8 mouse cellular contexts compared by ENCODE assay signal in the genomic region with DNA sequence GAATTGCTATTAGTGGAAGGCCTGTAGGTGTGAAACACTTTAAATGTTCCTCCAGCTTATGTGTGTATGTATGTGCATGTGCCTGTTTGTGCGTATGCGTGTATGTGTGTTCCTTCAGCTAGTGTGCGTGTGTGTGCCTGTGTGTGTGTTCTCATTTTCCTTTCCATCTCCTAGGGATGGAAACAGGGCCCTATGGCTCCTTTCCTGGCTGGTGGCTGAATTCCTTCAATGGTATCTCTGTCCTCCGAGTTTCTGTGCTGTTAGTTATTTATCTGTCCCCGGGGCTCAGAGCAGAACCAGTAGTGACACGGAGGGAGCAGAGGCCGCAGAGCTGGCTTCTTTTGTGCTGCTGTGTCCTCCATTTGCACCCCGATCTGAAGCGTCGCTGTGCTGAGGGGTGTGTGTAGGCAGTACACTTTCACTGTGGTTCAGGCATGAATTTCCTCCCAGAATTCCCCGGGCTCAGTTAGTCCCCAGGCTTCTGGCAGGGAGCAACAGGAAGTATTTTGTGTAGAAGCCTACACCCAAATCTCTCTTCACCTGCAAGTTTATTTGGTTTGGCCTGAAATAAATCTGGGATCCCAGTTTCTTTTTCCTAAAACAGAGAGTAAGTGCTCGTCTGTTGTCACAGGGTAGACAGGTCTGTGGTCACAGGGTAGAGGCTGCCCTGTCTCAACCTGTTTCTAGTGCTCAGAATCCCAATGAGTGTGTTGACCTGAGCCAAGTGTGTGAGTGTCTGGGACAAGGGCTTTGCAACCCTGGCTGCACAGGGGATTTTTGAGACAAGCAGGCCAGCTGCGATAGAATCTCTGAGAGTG. TPM values are rescaled to one million over a fixed set of nuclear protein-coding genes. Genes with fewer than 3 reads are reported as not detected.
DNase-seq lines count a peak whose midpoint lies in the region; ATAC-seq lines count a peak whose summit lies in the region.

No protein-coding gene starts in this region.

- no peak overlapping the region for H3K4me3 ChIP-seq in heart, embryonic 15.5 days
- H3K4me3 ChIP-seq in neural tube, embryonic 15.5 days (replicated peaks): no peak overlapping the region

- H3K27ac ChIP-seq in heart, embryonic 15.5 days: peak overlapping the region; percentile 87
- H3K27ac ChIP-seq in neural tube, embryonic 15.5 days (replicated peaks): peak overlapping the region; percentile 70

- H3K4me1 ChIP-seq in heart, embryonic 15.5 days (replicated peaks): peaks cover 66% of the 10 kb centered on the region
- peaks cover 62% of the 10 kb centered on the region for H3K4me1 ChIP-seq in neural tube, embryonic 15.5 days

- peak overlapping the region; percentile 41 for H3K4me2 ChIP-seq in heart, embryonic 15.5 days
- H3K4me2 ChIP-seq in neural tube, embryonic 15.5 days: peak overlapping the region; percentile 28

- WGBS in heart, embryonic 15.5 days: 29% methylated on average over 13 of the region's 13 CpGs
- WGBS in neural tube, embryonic 15.5 days: 35% methylated on average over 13 of the region's 13 CpGs

- H3K36me3 ChIP-seq in heart, embryonic 15.5 days: no peaks in the 10 kb centered on the region
- 0 out of 2 replicates have a peak, but pooled peaks cover 6% of the 10 kb centered on the region for H3K36me3 ChIP-seq in neural tube, embryonic 15.5 days

- H3K9ac ChIP-seq in heart, embryonic 15.5 days: peak overlapping the region; percentile 29; the same call in 1 of the 2 replicates
- peak overlapping the region; percentile 3; the same call in 1 of the 2 replicates for H3K9ac ChIP-seq in neural tube, embryonic 15.5 days (replicated peaks)

- H3K27me3 ChIP-seq in heart, embryonic 15.5 days: no peaks in the 10 kb centered on the region
- no peaks in the 10 kb centered on the region for H3K27me3 ChIP-seq in neural tube, embryonic 15.5 days (replicated peaks)

- peak; percentile 43 for DNase-seq in urinary bladder, postnatal 14 days (ENCODE audit: low spot score)
- no peak for DNase-seq in urinary bladder, postnatal 4 days (ENCODE audit: low spot score in 2 of 2)
- DNase-seq in kidney, postnatal 36 days: peak; percentile 53 to 65
- DNase-seq in left cerebral cortex, adult 9 months (ENCODE audit: low spot score in 2 of 2): no peak
- no peak for DNase-seq in gastrocnemius, postnatal 10 days
- DNase-seq in gastrocnemius, postnatal 25 days: no peak

- H3K9me3 ChIP-seq in heart, embryonic 15.5 days (replicated peaks): no peaks in the 10 kb centered on the region
- no peaks in the 10 kb centered on the region for H3K9me3 ChIP-seq in neural tube, embryonic 15.5 days (replicated peaks)

- ATAC-seq in heart, embryonic 15.5 days (replicated peaks; ENCODE audit: insufficient number of reproducible peaks, insufficient read depth, low FRiP score, low read depth): no peak; the same call in 1 of the 2 replicates
- peak; percentile 39; the same call in 1 of the 2 replicates for ATAC-seq in neural tube, embryonic 15.5 days (ENCODE audit: low FRiP score)

RNA-seq across cellular contexts. Expression of gene Afap1, which starts 15.7 kb away (rescaled TPM):
- polyA plus RNA-seq in heart, embryonic 15.5 days (2015; fragmentation: Nextera tagmentation; extraction: Ambion mirVana): 22.6 and 27.1 TPM in 2 replicates
- polyA plus RNA-seq in neural tube, embryonic 15.5 days (2015; fragmentation: Nextera tagmentation; extraction: Ambion mirVana): 50.8 and 57.0 TPM in 2 replicates
- 10 to 100 TPM; 18.6 to 25.9 TPM for total RNA-seq in gastrocnemius, postnatal 10 days (2021)
- total RNA-seq in gastrocnemius, postnatal 25 days (2021): 1 to 10 TPM; 7.8 to 8.1 TPM

Comparison
In these comparisons a context has a peak if more than half of its experiments do, and no peak if none do; other contexts are left out.
1. DNase-seq: peak in urinary bladder, postnatal 14 days (single experiment) and kidney, postnatal 36 days (2 of 2); none in urinary bladder, postnatal 4 days (0 of 2), left cerebral cortex, adult 9 months (0 of 2), gastrocnemius, postnatal 10 days (single experiment) and gastrocnemius, postnatal 25 days (single experiment).